8 mouse cellular contexts compared by ENCODE assay signal in the genomic region with DNA sequence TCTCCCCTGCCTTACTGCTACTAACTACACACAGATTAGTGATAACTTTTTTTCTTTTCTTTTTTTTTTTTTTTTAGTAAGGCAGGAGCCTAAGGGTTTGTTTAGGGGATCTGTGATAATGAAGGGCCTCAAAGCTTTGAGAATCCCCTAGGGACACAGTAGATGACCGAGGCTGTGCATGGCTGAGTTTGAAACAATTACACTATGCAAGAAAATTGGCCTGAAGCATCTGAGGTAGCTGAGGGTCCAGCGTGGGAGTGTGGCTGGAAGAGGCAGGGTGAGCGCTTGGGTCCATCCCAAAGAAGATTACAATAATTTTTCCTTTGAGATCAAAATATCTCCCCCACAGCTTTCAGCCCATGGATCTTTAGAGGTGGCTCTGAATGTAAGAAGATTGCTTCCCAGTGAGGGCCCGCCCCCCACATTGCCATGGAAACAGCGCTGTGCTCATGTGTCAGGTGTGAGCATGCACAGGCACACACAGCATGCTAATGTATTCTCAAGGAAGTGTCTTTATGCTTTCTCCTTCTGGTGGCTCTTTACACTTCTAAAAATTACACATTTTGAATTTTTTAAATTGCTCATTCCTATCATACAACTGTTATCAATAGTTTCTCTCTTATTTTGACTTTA. TPM values are rescaled to one million over a fixed set of nuclear protein-coding genes. Genes with fewer than 3 reads are reported as not detected.
DNase-seq lines count a peak whose midpoint lies in the region; ATAC-seq and TF ChIP-seq lines count a peak whose summit lies in the region.

No protein-coding gene starts in this region.

- no peak overlapping the region for H3K4me3 ChIP-seq in forebrain, embryonic 14.5 days (ENCODE audit: low read depth, low read length)
- no peak overlapping the region for H3K4me3 ChIP-seq in neural tube, embryonic 13.5 days
- H3K4me3 ChIP-seq in kidney, embryonic 16.5 days (ENCODE audit: low read length), result no peak overlapping the region
- no peak overlapping the region for H3K4me3 ChIP-seq in cerebellum, adult 2 months (replicated peaks; ENCODE audit: insufficient read depth, low read depth, low read length)

- no peaks in the 10 kb centered on the region for H3K27me3 ChIP-seq in forebrain, embryonic 14.5 days (replicated peaks; ENCODE audit: control insufficient read depth, insufficient read depth, low read length)
- H3K27me3 ChIP-seq in neural tube, embryonic 13.5 days, result no peaks in the 10 kb centered on the region
- H3K27me3 ChIP-seq in kidney, embryonic 16.5 days (ENCODE audit: insufficient read depth, low read length), result no peaks in the 10 kb centered on the region
- no peaks in the 10 kb centered on the region for H3K27me3 ChIP-seq in cerebellum, adult 2 months (ENCODE audit: control insufficient read depth, insufficient read depth, low read length)

- peaks cover 15% of the 10 kb centered on the region for H3K4me1 ChIP-seq in forebrain, embryonic 14.5 days (ENCODE audit: control insufficient read depth, insufficient read depth, low read length)
- H3K4me1 ChIP-seq in neural tube, embryonic 13.5 days (replicated peaks), result peaks cover 16% of the 10 kb centered on the region
- H3K4me1 ChIP-seq in kidney, embryonic 16.5 days (ENCODE audit: insufficient read depth, low read length), result no peaks in the 10 kb centered on the region
- no peaks in the 10 kb centered on the region for H3K4me1 ChIP-seq in cerebellum, adult 2 months (ENCODE audit: control insufficient read depth, insufficient read depth, low read length)

- peak overlapping the region; percentile 85 for H3K27ac ChIP-seq in forebrain, embryonic 14.5 days (ENCODE audit: low read depth, low read length)
- H3K27ac ChIP-seq in neural tube, embryonic 13.5 days (replicated peaks), result 0 out of 2 replicates have a peak overlapping the region, but pooled peaks have one; percentile 38
- no peak overlapping the region for H3K27ac ChIP-seq in kidney, embryonic 16.5 days (ENCODE audit: low read length)
- H3K27ac ChIP-seq in cerebellum, adult 2 months (ENCODE audit: insufficient read depth, low read length), result no peak overlapping the region

- no peak overlapping the region for H3K4me2 ChIP-seq in forebrain, embryonic 14.5 days (ENCODE audit: low read length)
- H3K4me2 ChIP-seq in neural tube, embryonic 13.5 days, result no peak overlapping the region
- H3K4me2 ChIP-seq in kidney, embryonic 16.5 days (replicated peaks; ENCODE audit: low read depth, low read length), result no peak overlapping the region

- TF ChIP-seq CTCF in cerebellum, adult 2 months (IDR thresholded peaks at IDR 0.05; ENCODE audit: borderline replicate concordance, insufficient read depth, low read depth, low read length), result no peak

- no peak for TF ChIP-seq POLR2A in cerebellum, adult 2 months (IDR thresholded peaks at IDR 0.05; ENCODE audit: borderline replicate concordance, insufficient read depth, low read length)

- DNase-seq in A20 (ENCODE audit: low read depth, low spot score), result peak; percentile 23
- DNase-seq in forebrain, embryonic 14.5 days (ENCODE audit: low spot score), result peak; percentile 89
- peak; percentile 80 for DNase-seq in layer of hippocampus, adult 9-11 months
- no peak for DNase-seq in adrenal gland, postnatal 25 days
- no peak for DNase-seq in cerebellum, adult 2 months

- H3K9me3 ChIP-seq in forebrain, embryonic 14.5 days (replicated peaks; ENCODE audit: control insufficient read depth, low read length), result no peaks in the 10 kb centered on the region
- H3K9me3 ChIP-seq in neural tube, embryonic 13.5 days, result no peaks in the 10 kb centered on the region
- H3K9me3 ChIP-seq in kidney, embryonic 16.5 days (ENCODE audit: low read length), result no peaks in the 10 kb centered on the region

- H3K36me3 ChIP-seq in forebrain, embryonic 14.5 days (ENCODE audit: control insufficient read depth, insufficient read depth, low read length), result no peaks in the 10 kb centered on the region
- no peaks in the 10 kb centered on the region for H3K36me3 ChIP-seq in neural tube, embryonic 13.5 days
- no peaks in the 10 kb centered on the region for H3K36me3 ChIP-seq in kidney, embryonic 16.5 days (ENCODE audit: insufficient read depth, low read length)

- no peak overlapping the region for H3K9ac ChIP-seq in forebrain, embryonic 14.5 days (ENCODE audit: low read length)
- H3K9ac ChIP-seq in neural tube, embryonic 13.5 days, result no peak overlapping the region
- no peak overlapping the region for H3K9ac ChIP-seq in kidney, embryonic 16.5 days (replicated peaks; ENCODE audit: low read length)

- WGBS in forebrain, embryonic 14.5 days, result 23% methylated on average over 5 of the region's 5 CpGs
- WGBS in neural tube, embryonic 13.5 days, result 55% methylated on average over 5 of the region's 5 CpGs
- 54% methylated on average over 5 of the region's 5 CpGs for WGBS in kidney, embryonic 16.5 days
- WGBS in cerebellum, adult 2 months, result 66% methylated on average over 5 of the region's 5 CpGs

- ATAC-seq in forebrain, embryonic 14.5 days, result peak; percentile 95
- ATAC-seq in neural tube, embryonic 13.5 days (ENCODE audit: low read depth), result peak; percentile 82; the same call in 1 of the 2 replicates
- no peak for ATAC-seq in granulocyte monocyte progenitor cell, adult 5-6 weeks (replicated peaks; ENCODE audit: poor library complexity, severe bottlenecking)
- ATAC-seq in kidney, embryonic 16.5 days (ENCODE audit: low FRiP score, low TSS enrichment), result no peak

RNA-seq across cellular contexts. Expression of gene Znrf2, which starts 31.5 kb away (rescaled TPM):
- 16.5 and 17.9 TPM in 2 replicates for polyA plus RNA-seq in forebrain, embryonic 14.5 days (2014; fragmentation: Nextera tagmentation; extraction: Ambion mirVana)
- polyA plus RNA-seq in neural tube, embryonic 13.5 days (2015; fragmentation: Nextera tagmentation; extraction: Ambion mirVana), result 3.8 and 5.1 TPM in 2 replicates
- total RNA-seq in granulocyte monocyte progenitor cell, adult 5-6 weeks (2014; fragmentation: Nextera tagmentation), result 50.5 and 62.5 TPM in 2 replicates
- total RNA-seq in granulocyte monocyte progenitor cell, adult 5-6 weeks (2017), result 66.7 and 73.5 TPM in 2 replicates
- 38.4 and 46.1 TPM in 2 replicates for total RNA-seq in adrenal gland, postnatal 25 days (2021)
- 4.1 and 4.4 TPM in 2 replicates for polyA plus RNA-seq in kidney, embryonic 16.5 days (2015; fragmentation: Nextera tagmentation; extraction: Ambion mirVana)
- 7.9 and 8.3 TPM in 2 replicates for polyA plus RNA-seq in cerebellum, adult 2 months (2012; rRNA removed)

Comparison
In these comparisons a context has a peak if more than half of its experiments do, and no peak if none do; other contexts are left out.
1. DNase-seq: peak in A20 (single experiment), forebrain, embryonic 14.5 days (single experiment) and layer of hippocampus, adult 9-11 months (single experiment); none in adrenal gland, postnatal 25 days (single experiment) and cerebellum, adult 2 months (0 of 2).
2. ATAC-seq: peak in forebrain, embryonic 14.5 days (single experiment) and neural tube, embryonic 13.5 days (single experiment); none in granulocyte monocyte progenitor cell, adult 5-6 weeks (single experiment) and kidney, embryonic 16.5 days (single experiment).
3. H3K27ac ChIP-seq: peak in forebrain, embryonic 14.5 days (single experiment) and neural tube, embryonic 13.5 days (single experiment); none in kidney, embryonic 16.5 days (single experiment) and cerebellum, adult 2 months (single experiment).